Mouse (Mus musculus) right cerebral cortex, postnatal 14 days (tissue): ENCODE results near the gene Aak1.
A peak's percentile ranks its signal among the peaks of the same experiment; 100 is the strongest.
"Not testable (repeated sequence)": the region's sequence is repeated elsewhere in the genome, so short reads cannot be mapped to it uniquely, and the experiment has no call there.

ENCODE experiments used
- DNase-seq: peaks from one replicate; pipeline ENCODE4 v3.0.0; 2022

The Aak1 gene

GRCm38 (mm10) chr6:87031310-87031709 lies 182.0 kb downstream of the Aak1 start:
- not testable (repeated sequence) for DNase-seq

GRCm38 (mm10) chr6:87032401-87032800 lies 183.1 kb downstream of the Aak1 start:
- DNase-seq = no peak

- DNase-seq = no peak
These were observed 185.1 kb downstream of the Aak1 start for GRCm38 (mm10) chr6:87034395-87034794.

- DNase-seq = no peak
These were observed 188.7 kb downstream of the Aak1 start for GRCm38 (mm10) chr6:87037826-87038620.

GRCm38 (mm10) chr6:87039161-87039560 lies 189.8 kb downstream of the Aak1 start:
- no peak for DNase-seq

- DNase-seq = no peak
These were observed 191.7 kb downstream of the Aak1 start for GRCm38 (mm10) chr6:87040971-87041370.

DNA sequence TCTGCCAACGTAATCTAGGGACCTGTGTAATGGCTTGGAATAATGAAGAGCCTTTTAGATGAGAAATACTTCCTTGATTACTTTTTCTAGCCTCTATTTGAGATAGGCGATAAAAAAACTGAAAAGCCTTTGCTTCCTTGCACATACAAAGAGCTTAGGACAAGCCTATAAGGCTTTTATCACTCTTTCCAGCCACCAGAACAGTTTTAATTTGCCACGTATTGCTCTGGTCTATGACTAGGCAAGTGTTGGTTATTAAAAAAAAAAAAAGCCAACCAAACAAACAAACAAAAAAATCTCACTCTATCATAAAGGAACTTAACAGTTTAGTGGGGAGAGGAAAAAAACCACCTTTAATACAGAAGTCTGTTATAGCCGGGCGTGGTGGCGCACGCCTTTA lies 192.1 kb downstream of the Aak1 start:
- no peak for DNase-seq

DNA sequence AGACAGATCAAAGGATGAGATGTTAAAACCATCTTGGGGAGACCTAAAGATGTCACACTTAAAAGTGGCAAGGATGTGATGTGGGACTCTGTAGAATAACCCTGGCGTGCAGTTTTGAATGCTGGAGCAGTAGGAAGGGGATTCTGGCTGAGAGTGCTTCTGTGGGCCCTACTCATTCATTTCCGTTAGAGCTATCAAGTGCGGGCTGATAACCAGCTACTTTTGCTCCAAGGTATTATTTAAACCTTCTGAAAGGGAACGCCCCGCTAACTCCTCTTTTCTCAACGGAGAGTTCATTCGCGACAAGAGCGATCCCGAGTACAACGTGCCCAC lies 192.7 kb downstream of the Aak1 start:
- no peak for DNase-seq

GRCm38 (mm10) chr6:87042337-87043130 lies 193.2 kb downstream of the Aak1 start, which contains the start of gene Gfpt1:
TSS of gene Gfpt1 (plus strand) at chr6:87042846.
- DNase-seq = peak; percentile 95

DNA sequence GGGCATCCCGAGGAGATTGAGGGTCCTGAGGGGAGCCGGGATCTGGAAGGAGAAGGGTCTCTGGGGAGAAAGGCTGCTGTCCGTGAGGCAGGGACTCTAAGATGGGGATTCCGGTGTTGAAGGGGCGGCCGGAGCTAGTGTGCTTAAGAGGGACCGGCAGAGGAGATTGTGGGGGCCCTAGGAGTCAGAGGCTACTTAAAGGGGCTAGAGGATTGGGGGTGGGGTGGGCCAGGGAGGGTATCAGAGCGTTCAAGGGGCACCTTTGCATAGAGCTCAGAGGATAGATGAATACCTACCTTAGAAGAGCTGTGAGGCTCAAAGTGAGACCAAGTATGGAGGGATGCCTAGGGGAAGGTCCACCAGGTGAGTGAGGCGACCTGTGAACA lies 193.8 kb downstream of the Aak1 start:
- DNase-seq = no peak

GRCm38 (mm10) chr6:87044895-87045294 lies 195.6 kb downstream of the Aak1 start:
- no peak for DNase-seq

DNA sequence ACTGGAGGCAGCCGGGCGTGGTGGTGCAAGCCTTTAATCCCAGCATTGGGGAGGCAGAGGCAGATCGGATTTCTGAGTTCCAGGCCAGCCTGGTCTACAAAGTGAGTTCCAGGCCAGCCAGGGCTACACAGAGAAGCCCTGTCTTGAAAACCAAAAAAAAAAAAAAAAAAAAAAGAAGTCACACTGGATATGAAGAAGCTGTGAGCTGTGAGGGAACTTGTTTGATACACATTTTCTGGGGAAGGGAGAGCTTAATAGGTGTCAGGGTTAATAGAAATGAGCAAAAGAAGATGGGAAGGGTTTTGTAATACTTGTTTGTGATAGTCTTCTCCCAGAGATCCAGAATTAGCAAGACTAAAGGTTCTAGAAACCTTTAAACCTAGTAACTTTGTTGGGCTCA lies 196.2 kb downstream of the Aak1 start:
- no peak for DNase-seq

DNA sequence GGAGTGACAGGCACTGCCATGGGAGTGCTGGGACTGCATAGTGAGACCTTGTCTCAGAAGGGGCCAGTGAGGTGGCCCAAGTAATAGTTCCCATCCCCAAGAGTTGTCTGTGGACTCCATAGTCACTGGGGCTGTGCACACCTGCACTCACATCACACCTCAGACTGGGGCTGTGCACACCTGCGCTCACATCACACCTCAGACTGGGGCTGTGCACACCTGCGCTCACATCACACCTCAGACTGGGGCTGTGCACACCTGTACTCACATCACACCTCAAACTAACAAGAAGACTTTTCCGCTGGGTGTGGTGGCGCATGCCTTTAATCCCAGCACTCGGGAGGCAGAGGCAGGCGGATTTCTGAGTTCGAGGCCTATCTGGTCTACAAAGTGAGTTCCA lies 199.4 kb downstream of the Aak1 start:
- DNase-seq = not testable (repeated sequence)

- DNase-seq = no peak
These were observed 202.6 kb downstream of the Aak1 start for GRCm38 (mm10) chr6:87051886-87052425.
